In the genomic region with DNA sequence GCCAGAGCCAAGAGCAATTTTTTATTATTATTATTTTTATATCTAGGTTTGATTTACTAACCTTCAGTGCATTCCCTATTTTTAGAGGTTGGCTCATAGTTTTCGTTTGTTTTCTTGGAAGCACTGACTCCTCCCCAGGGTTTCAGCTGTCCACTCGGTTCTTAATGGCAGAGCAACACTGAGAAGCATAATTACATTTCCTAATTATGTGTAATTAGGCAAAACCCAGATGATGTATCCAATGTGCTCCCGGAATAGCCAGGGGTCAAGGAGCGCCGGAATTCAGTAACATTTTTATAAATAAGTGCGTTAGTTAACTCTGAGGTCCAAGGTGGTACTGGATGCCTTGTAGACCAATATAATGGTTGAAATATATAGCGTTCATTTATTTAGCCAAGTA, we compare ENCODE assay signal across 26 mouse cellular contexts.
"Had no signal": no experiment of that assay in that cellular context is flagged by ENCODE, and none has a peak within 500 bp of the region (broad histone marks: within the 10 kb centered on the region; RNA-seq: fewer than 3 reads in every experiment).

No protein-coding gene starts in this region.

- H3K4me3 ChIP-seq: forebrain, embryonic 15.5 days; gastrocnemius, adult 2 months; heart, embryonic 10.5 days; heart, embryonic 12.5 days; hindbrain, embryonic 10.5 days; hindbrain, embryonic 12.5 days; intestine, embryonic 15.5 days; layer of hippocampus, adult 2 months; left cerebral cortex, adult 2 months; limb, embryonic 10.5 days; limb, embryonic 12.5 days had no signal

- H3K27me3 ChIP-seq: forebrain, embryonic 15.5 days; heart, embryonic 12.5 days; hindbrain, embryonic 12.5 days; intestine, embryonic 15.5 days; limb, embryonic 12.5 days had no signal

- H3K4me2 ChIP-seq: forebrain, embryonic 15.5 days; heart, embryonic 12.5 days; hindbrain, embryonic 12.5 days; hindbrain, embryonic 14.5 days; intestine, embryonic 15.5 days; limb, embryonic 12.5 days had no signal

- H3K4me1 ChIP-seq: forebrain, embryonic 15.5 days; hindbrain, embryonic 10.5 days; hindbrain, embryonic 12.5 days; intestine, embryonic 15.5 days; limb, embryonic 12.5 days had no signal

- H3K9me3 ChIP-seq: forebrain, embryonic 15.5 days; heart, embryonic 10.5 days; heart, embryonic 12.5 days; hindbrain, embryonic 10.5 days; hindbrain, embryonic 12.5 days; intestine, embryonic 15.5 days; limb, embryonic 10.5 days; limb, embryonic 12.5 days had no signal

- DNase-seq: forebrain, postnatal 0 days; gastrocnemius, adult 2 months; gastrocnemius, postnatal 10 days; gastrocnemius, postnatal 25 days; heart, adult 18-20 months; heart, postnatal 10 days; heart, postnatal 4 days; kidney, adult 18-20 months; kidney, adult 8-10 months; kidney, postnatal 10 days; kidney, postnatal 25 days; kidney, postnatal 4 days had no signal

- H3K36me3 ChIP-seq: forebrain, embryonic 15.5 days; heart, embryonic 10.5 days; heart, embryonic 12.5 days; hindbrain, embryonic 10.5 days; hindbrain, embryonic 12.5 days; intestine, embryonic 15.5 days; limb, embryonic 10.5 days; limb, embryonic 12.5 days had no signal

- H3K27ac ChIP-seq: forebrain, embryonic 15.5 days; gastrocnemius, adult 2 months; heart, embryonic 10.5 days; hindbrain, embryonic 10.5 days; hindbrain, embryonic 12.5 days; hindbrain, embryonic 14.5 days; intestine, embryonic 15.5 days; layer of hippocampus, adult 2 months; left cerebral cortex, adult 2 months; limb, embryonic 10.5 days; limb, embryonic 12.5 days had no signal

- H3K9ac ChIP-seq: forebrain, embryonic 15.5 days; forebrain, postnatal 0 days; heart, embryonic 12.5 days; hindbrain, embryonic 12.5 days; hindbrain, embryonic 14.5 days; intestine, embryonic 15.5 days; limb, embryonic 12.5 days had no signal

- ATAC-seq: forebrain, embryonic 15.5 days; forebrain, postnatal 0 days; hindbrain, embryonic 16.5 days; inflammation-experienced regulatory T-cells, adult 6 months; intestine, embryonic 15.5 days; intestine, postnatal 0 days had no signal
